Mouse (Mus musculus): ENCODE measurements around the gene Cnn1.

GRCm38 (mm10) chr9:22061339-22061738, 37.7 kb upstream of the Cnn1 start:
- TF ChIP-seq CTCF (IDR thresholded peaks at IDR 0.05; ENCODE audit: low read depth) (no peak), EP300 (IDR thresholded peaks at IDR 0.05; ENCODE audit: low read depth) (no peak)

Data from heart, postnatal 0 days (tissue).